Mouse (Mus musculus): Measurements from ENCODE around the gene Mrpl51. TPM values are rescaled to one million over a fixed set of nuclear protein-coding genes. Genes with fewer than 3 reads are reported as not detected.

Gene Mrpl51
- polyA plus RNA-seq, 1 experiment, result 21.2 TPM

DNA sequence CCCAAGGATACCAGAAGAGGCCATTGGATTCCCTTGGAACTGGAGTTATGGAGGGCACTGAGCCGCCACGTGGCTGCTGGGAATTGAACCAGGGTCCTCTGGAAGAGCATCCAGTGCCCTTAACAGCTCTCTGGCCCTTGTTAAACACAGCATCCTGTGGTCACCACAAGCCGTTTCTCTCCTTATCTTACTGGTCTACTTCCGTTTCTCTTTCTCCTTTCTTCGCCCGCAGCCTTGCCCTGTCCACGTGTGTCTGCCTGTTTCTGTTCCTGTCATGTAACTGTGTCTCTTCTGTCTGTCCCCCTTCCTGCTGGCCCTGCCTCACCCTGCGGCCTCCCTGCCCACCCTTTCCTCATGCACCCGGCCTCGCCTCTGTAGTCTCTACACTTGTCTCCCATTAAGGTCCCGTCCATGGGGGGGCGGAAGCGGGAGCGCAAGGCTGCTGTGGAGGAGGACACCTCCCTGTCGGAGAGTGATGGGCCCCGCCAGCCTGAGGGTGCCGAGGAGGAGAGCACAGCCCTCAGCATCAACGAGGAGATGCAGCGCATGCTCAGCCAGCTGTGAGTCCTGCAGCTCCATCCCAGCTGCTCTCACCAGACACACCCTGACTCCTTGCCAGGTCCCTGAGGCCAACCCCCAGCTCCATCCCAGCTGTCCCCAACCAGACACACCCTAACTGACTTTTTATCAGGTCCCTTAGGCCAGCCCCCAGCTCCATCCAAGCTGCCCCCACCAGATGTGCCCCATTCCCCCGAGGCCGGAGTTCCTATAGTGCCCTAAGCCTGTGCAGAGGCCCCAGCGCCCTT is 39.2 kb upstream of the Mrpl51 start:
- no peaks in the 10 kb centered on the region for H3K27me3 ChIP-seq (ENCODE audit: control insufficient read depth, insufficient read depth, low read length)
- no peak overlapping the region for H3K27ac ChIP-seq (ENCODE audit: insufficient read depth, low read length)
- no peak overlapping the region for H3K4me3 ChIP-seq (ENCODE audit: extremely low read depth, insufficient read depth, insufficient read length)
- peaks cover 5% of the 10 kb centered on the region; the same call in 1 of the 2 replicates for H3K4me1 ChIP-seq (ENCODE audit: control insufficient read depth, insufficient read depth, insufficient read length)
- peaks cover 21% of the 10 kb centered on the region for H3K36me3 ChIP-seq (ENCODE audit: control insufficient read depth, insufficient read depth, low read length)
- TF ChIP-seq POLR2A (IDR thresholded peaks at IDR 0.05; ENCODE audit: low read depth, low read length) (no peak), CTCF (IDR thresholded peaks at IDR 0.05; ENCODE audit: extremely low read depth, insufficient read depth, insufficient read length, insufficient replicate concordance) (no peak)
- 81% methylated on average over 22 of the region's 22 CpGs for WGBS
- DNase-seq (ENCODE audit: low read depth in 1 of 2, low spot score in 2 of 2), result no peak

DNA sequence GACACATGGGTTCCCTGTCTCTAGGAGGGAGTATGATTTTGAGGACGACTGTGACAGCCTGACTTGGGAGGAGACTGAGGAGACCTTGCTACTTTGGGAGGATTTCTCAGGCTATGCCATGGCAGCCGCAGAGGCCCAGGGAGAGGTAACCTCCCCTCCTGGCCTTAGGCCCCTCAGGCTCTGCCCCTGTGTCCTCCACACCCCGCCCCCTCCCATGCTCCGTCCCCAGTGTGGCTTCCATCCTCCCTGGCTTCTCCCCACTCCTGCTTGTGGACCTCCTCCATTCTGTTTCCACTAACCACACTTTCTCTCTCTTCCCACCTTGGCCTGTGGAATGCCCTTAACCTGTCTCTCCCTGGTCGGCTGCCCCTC is 38.6 kb upstream of the Mrpl51 start:
- WGBS, result 98% methylated on average over 5 of the region's 5 CpGs
- TF ChIP-seq CTCF (IDR thresholded peaks at IDR 0.05; ENCODE audit: extremely low read depth, insufficient read depth, insufficient read length, insufficient replicate concordance), result no peak
- no peak for TF ChIP-seq POLR2A (IDR thresholded peaks at IDR 0.05; ENCODE audit: low read depth, low read length)
- Histone ChIP-seq H3K36me3 (ENCODE audit: control insufficient read depth, insufficient read depth, low read length) (peaks cover 25% of the 10 kb centered on the region), H3K4me1 (ENCODE audit: control insufficient read depth, insufficient read depth, insufficient read length) (peaks cover 4% of the 10 kb centered on the region; the same call in 1 of the 2 replicates), H3K27ac (ENCODE audit: insufficient read depth, low read length) (no peak overlapping the region), H3K4me3 (ENCODE audit: extremely low read depth, insufficient read depth, insufficient read length) (no peak overlapping the region), H3K27me3 (ENCODE audit: control insufficient read depth, insufficient read depth, low read length) (no peaks in the 10 kb centered on the region)
- no peak for DNase-seq (ENCODE audit: low read depth in 1 of 2, low spot score in 2 of 2)

DNA sequence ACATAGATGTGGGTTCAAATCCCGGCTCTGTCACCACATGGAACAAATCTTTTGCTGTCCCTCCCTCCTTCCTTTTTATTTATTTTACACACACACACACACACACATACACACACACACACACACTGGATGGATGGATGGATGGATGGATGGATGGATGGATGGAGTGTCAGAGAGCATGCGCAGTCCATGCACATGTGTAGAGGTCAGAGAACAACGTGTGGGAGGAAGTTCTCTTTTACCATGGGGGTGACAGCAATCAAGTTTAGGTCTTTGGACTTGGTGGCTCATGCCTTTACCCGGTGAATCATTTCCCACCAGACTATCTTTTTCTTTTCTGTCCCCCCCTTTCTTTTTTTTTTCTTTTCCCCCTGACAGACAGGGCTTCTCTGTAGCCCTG is 37.9 kb upstream of the Mrpl51 start:
- WGBS, result 90% methylated on average over 4 of the region's 4 CpGs
- TF ChIP-seq POLR2A (IDR thresholded peaks at IDR 0.05; ENCODE audit: low read depth, low read length), result no peak
- no peak for TF ChIP-seq CTCF (IDR thresholded peaks at IDR 0.05; ENCODE audit: extremely low read depth, insufficient read depth, insufficient read length, insufficient replicate concordance)
- H3K36me3 ChIP-seq (ENCODE audit: control insufficient read depth, insufficient read depth, low read length), result peaks cover 25% of the 10 kb centered on the region
- H3K4me3 ChIP-seq (ENCODE audit: extremely low read depth, insufficient read depth, insufficient read length), result no peak overlapping the region
- H3K27ac ChIP-seq (ENCODE audit: insufficient read depth, low read length), result no peak overlapping the region
- no peaks in the 10 kb centered on the region for H3K27me3 ChIP-seq (ENCODE audit: control insufficient read depth, insufficient read depth, low read length)
- no peak for DNase-seq (ENCODE audit: low read depth in 1 of 2, low spot score in 2 of 2)
- peaks cover 1% of the 10 kb centered on the region; the same call in 1 of the 2 replicates for H3K4me1 ChIP-seq (ENCODE audit: control insufficient read depth, insufficient read depth, insufficient read length)

DNA sequence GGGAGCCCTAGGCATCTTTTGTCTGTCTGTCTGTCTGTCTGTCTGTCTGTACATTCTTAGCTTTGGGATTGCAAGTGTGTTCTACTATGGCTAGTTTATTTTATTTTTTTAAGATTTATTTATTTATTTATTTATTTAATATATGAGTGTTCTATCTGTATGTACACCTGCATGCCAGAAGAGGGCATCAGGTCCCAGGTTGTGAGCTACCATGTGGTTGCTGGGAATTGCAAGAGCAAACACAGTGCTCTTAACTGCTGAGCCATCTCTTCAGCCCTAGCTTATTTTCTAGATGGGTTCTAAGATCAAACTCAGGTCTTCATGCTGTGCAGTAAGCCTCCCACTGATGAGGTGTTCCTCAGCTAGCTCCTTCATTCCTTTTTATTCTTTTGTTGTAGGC is 37.1 kb upstream of the Mrpl51 start:
- H3K4me1 ChIP-seq (ENCODE audit: control insufficient read depth, insufficient read depth, insufficient read length), result no peaks in the 10 kb centered on the region
- no peak overlapping the region for H3K27ac ChIP-seq (ENCODE audit: insufficient read depth, low read length)
- peaks cover 31% of the 10 kb centered on the region for H3K36me3 ChIP-seq (ENCODE audit: control insufficient read depth, insufficient read depth, low read length)
- no peak overlapping the region for H3K4me3 ChIP-seq (ENCODE audit: extremely low read depth, insufficient read depth, insufficient read length)
- TF ChIP-seq CTCF (IDR thresholded peaks at IDR 0.05; ENCODE audit: extremely low read depth, insufficient read depth, insufficient read length, insufficient replicate concordance) (peak; percentile 5; the same call in 1 of the 2 replicates), POLR2A (IDR thresholded peaks at IDR 0.05; ENCODE audit: low read depth, low read length) (no peak)
- DNase-seq (ENCODE audit: low read depth in 1 of 2, low spot score in 2 of 2), result no peak
- no peaks in the 10 kb centered on the region for H3K27me3 ChIP-seq (ENCODE audit: control insufficient read depth, insufficient read depth, low read length)

DNA sequence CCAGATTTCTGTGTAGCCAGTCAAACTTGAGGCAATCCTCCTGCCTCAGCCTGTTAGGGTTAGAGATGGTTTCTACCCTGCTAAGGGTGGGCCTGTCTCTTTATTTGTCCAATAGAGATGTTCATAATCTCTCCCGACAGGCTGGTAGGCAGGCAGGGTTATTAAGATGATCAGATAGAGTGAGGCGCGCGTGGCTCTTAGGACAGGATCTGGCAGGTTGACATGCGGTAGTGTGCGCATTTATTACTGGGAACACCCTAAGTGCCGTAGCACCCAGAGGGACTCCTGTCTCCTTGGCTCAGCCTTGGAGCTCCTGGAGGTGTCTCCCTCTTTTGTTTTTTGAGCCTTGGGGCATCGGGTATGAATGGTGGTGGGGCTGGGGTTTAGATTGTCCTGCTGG is 36.3 kb upstream of the Mrpl51 start:
- H3K4me3 ChIP-seq (ENCODE audit: extremely low read depth, insufficient read depth, insufficient read length), result no peak overlapping the region
- TF ChIP-seq POLR2A (IDR thresholded peaks at IDR 0.05; ENCODE audit: low read depth, low read length) (no peak), CTCF (IDR thresholded peaks at IDR 0.05; ENCODE audit: extremely low read depth, insufficient read depth, insufficient read length, insufficient replicate concordance) (no peak)
- H3K27me3 ChIP-seq (ENCODE audit: control insufficient read depth, insufficient read depth, low read length), result no peaks in the 10 kb centered on the region
- DNase-seq (ENCODE audit: low read depth in 1 of 2, low spot score in 2 of 2), result no peak
- no peaks in the 10 kb centered on the region for H3K4me1 ChIP-seq (ENCODE audit: control insufficient read depth, insufficient read depth, insufficient read length)
- peaks cover 33% of the 10 kb centered on the region for H3K36me3 ChIP-seq (ENCODE audit: control insufficient read depth, insufficient read depth, low read length)
- no peak overlapping the region for H3K27ac ChIP-seq (ENCODE audit: insufficient read depth, low read length)
- WGBS, result 83% methylated on average over 8 of the region's 8 CpGs

DNA sequence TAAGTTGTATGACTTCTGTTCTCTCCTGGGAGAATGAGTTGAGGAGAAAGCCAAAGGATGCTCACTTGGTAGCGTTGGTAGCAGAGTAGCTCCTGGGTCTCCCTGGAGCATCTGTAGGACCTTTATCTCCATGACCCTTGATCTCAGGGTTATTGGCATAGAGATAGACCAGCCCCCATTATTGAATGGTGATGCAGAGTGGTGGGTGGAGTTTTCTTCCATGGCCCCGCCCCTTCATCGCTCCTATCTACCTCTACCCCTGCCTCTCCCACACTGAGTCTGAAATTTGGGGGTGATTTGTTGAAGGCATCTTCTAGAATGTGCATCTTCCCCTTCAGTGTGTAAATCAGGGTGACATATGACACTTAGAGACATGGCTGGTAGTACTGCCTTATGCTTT is 35.1 kb upstream of the Mrpl51 start:
- TF ChIP-seq POLR2A (IDR thresholded peaks at IDR 0.05; ENCODE audit: low read depth, low read length) (no peak), CTCF (IDR thresholded peaks at IDR 0.05; ENCODE audit: extremely low read depth, insufficient read depth, insufficient read length, insufficient replicate concordance) (no peak)
- Histone ChIP-seq H3K27ac (ENCODE audit: insufficient read depth, low read length) (no peak overlapping the region), H3K4me3 (ENCODE audit: extremely low read depth, insufficient read depth, insufficient read length) (no peak overlapping the region), H3K4me1 (ENCODE audit: control insufficient read depth, insufficient read depth, insufficient read length) (no peaks in the 10 kb centered on the region), H3K36me3 (ENCODE audit: control insufficient read depth, insufficient read depth, low read length) (peaks cover 43% of the 10 kb centered on the region), H3K27me3 (ENCODE audit: control insufficient read depth, insufficient read depth, low read length) (no peaks in the 10 kb centered on the region)
- DNase-seq (ENCODE audit: low read depth in 1 of 2, low spot score in 2 of 2), result no peak
- 89% methylated on average over 3 of the region's 3 CpGs for WGBS

DNA sequence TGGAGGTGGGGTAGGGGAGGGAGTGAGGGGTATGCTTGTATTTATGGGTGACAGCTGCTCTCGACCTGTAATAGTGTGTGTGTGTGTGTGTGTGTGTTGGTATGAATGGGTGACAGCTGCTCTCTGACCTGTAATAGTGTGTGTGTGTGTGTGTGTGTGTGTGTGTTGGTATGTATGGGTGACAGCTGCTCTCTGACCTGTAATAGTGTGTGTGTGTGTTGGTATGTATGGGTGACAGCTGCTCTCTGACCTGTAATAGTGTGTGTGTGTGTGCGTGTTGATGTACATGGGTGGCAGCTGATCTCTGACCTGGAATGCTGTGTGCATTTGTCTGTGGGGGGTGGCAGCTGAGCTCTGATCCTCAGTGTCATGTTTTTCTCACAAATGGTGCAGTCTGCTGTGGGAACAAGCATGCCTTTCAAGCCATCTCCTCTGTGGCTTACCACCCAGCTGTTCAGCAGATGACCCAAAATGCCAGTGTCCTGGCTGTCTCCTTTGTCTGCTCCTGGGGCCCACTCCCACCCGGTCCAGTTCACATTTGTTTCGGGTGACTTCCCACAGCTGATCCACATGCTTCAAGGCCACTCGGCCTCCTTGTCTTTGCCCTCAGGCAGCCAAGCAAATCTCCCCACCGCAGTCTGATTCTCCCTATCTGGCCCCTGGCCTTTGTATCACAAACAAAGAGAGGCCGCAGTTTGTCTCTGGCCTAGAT is 34.5 kb upstream of the Mrpl51 start:
- no peaks in the 10 kb centered on the region for H3K27me3 ChIP-seq (ENCODE audit: control insufficient read depth, insufficient read depth, low read length)
- no peaks in the 10 kb centered on the region for H3K4me1 ChIP-seq (ENCODE audit: control insufficient read depth, insufficient read depth, insufficient read length)
- peaks cover 42% of the 10 kb centered on the region for H3K36me3 ChIP-seq (ENCODE audit: control insufficient read depth, insufficient read depth, low read length)
- no peak for DNase-seq (ENCODE audit: low read depth in 1 of 2, low spot score in 2 of 2)
- H3K4me3 ChIP-seq (ENCODE audit: extremely low read depth, insufficient read depth, insufficient read length), result no peak overlapping the region
- 85% methylated on average over 7 of the region's 7 CpGs for WGBS
- H3K27ac ChIP-seq (ENCODE audit: insufficient read depth, low read length), result no peak overlapping the region
- TF ChIP-seq CTCF (IDR thresholded peaks at IDR 0.05; ENCODE audit: extremely low read depth, insufficient read depth, insufficient read length, insufficient replicate concordance), result no peak
- no peak for TF ChIP-seq POLR2A (IDR thresholded peaks at IDR 0.05; ENCODE audit: low read depth, low read length)

Data from spleen, adult 2 months (tissue).